In genomic region chr3:154663976-154664581, GRCm38 (mm10) we compare ENCODE assay signal across 8 mouse cellular contexts. TPM values are rescaled to one million over a fixed set of nuclear protein-coding genes. Genes with fewer than 3 reads are reported as not detected.
DNase-seq lines count a peak whose midpoint lies in the region; ATAC-seq and TF ChIP-seq lines count a peak whose summit lies in the region.

No protein-coding gene starts in this region.

- H3K9me3 ChIP-seq in E14TG2a.4 (ENCODE audit: low read length), result no peaks in the 10 kb centered on the region
- no peaks in the 10 kb centered on the region for H3K9me3 ChIP-seq in forebrain, embryonic 10.5 days
- no peaks in the 10 kb centered on the region for H3K9me3 ChIP-seq in hindbrain, embryonic 14.5 days (ENCODE audit: control insufficient read depth, low read length)
- H3K9me3 ChIP-seq in midbrain, postnatal 0 days (ENCODE audit: low read length), result no peaks in the 10 kb centered on the region

- peak overlapping the region; percentile 66 for H3K4me2 ChIP-seq in hindbrain, embryonic 14.5 days (replicated peaks)
- H3K4me2 ChIP-seq in midbrain, postnatal 0 days (ENCODE audit: low read depth, low read length, poor library complexity, severe bottlenecking), result peak overlapping the region; percentile 61

- 4% methylated on average over 24 of the region's 27 CpGs for WGBS in forebrain, embryonic 10.5 days
- WGBS in hindbrain, embryonic 14.5 days, result under 1% methylated on average over 23 of the region's 27 CpGs
- 3% methylated on average over 25 of the region's 27 CpGs for WGBS in midbrain, postnatal 0 days

- H3K36me3 ChIP-seq in E14TG2a.4 (ENCODE audit: insufficient read depth, low read length), result no peaks in the 10 kb centered on the region
- H3K36me3 ChIP-seq in forebrain, embryonic 10.5 days (replicated peaks), result no peaks in the 10 kb centered on the region
- no peaks in the 10 kb centered on the region for H3K36me3 ChIP-seq in hindbrain, embryonic 14.5 days (replicated peaks; ENCODE audit: control insufficient read depth, insufficient read depth)
- no peaks in the 10 kb centered on the region for H3K36me3 ChIP-seq in midbrain, postnatal 0 days (ENCODE audit: insufficient read depth, low read length)

- H3K27me3 ChIP-seq in E14TG2a.4 (ENCODE audit: insufficient read depth, low read length), result peaks cover 32% of the 10 kb centered on the region
- H3K27me3 ChIP-seq in forebrain, embryonic 10.5 days (ENCODE audit: poor library complexity, severe bottlenecking), result peaks cover 37% of the 10 kb centered on the region
- peaks cover 8% of the 10 kb centered on the region; the same call in 1 of the 2 replicates for H3K27me3 ChIP-seq in hindbrain, embryonic 14.5 days (ENCODE audit: control insufficient read depth, insufficient read depth, low read length)
- H3K27me3 ChIP-seq in midbrain, postnatal 0 days (ENCODE audit: insufficient read depth, low read length), result no peaks in the 10 kb centered on the region

- TF ChIP-seq CTCF in E14TG2a.4 (conservative IDR thresholded peaks at IDR 0.05; ENCODE audit: low read length), result no peak
- TF ChIP-seq CTCF in midbrain, postnatal 0 days (IDR thresholded peaks at IDR 0.05), result no peak

- peak overlapping the region; percentile 64 for H3K9ac ChIP-seq in hindbrain, embryonic 14.5 days
- H3K9ac ChIP-seq in midbrain, postnatal 0 days (replicated peaks; ENCODE audit: low read length, poor library complexity, severe bottlenecking), result peak overlapping the region; percentile 36

- H3K4me1 ChIP-seq in E14TG2a.4 (replicated peaks; ENCODE audit: low read depth, low read length), result peaks cover 17% of the 10 kb centered on the region
- H3K4me1 ChIP-seq in forebrain, embryonic 10.5 days, result peaks cover 14% of the 10 kb centered on the region
- peaks cover 19% of the 10 kb centered on the region for H3K4me1 ChIP-seq in hindbrain, embryonic 14.5 days (replicated peaks; ENCODE audit: control insufficient read depth, insufficient read depth, low read length)
- H3K4me1 ChIP-seq in midbrain, postnatal 0 days (ENCODE audit: insufficient read depth, low read length), result no peaks in the 10 kb centered on the region

- peak; percentile 8 for DNase-seq in adrenal gland, postnatal 25 days
- DNase-seq in forebrain, embryonic 10.5 days (ENCODE audit: extremely low spot score, low spot score), result no peak
- DNase-seq in hindbrain, embryonic 14.5 days (ENCODE audit: low spot score), result peak; percentile 62
- peak; percentile 72 to 81 for DNase-seq in left cerebral cortex, adult 18-20 months (ENCODE audit: low spot score in 2 of 2)
- DNase-seq in midbrain, postnatal 0 days (ENCODE audit: low spot score), result peak; percentile 63
- peak; percentile 66 to 78 for DNase-seq in thymus, postnatal 10 days (ENCODE audit: low spot score in 2 of 2)
- DNase-seq in urinary bladder, adult 2 months (ENCODE audit: low spot score), result no peak

- peak; percentile 91 for ATAC-seq in hindbrain, embryonic 14.5 days (ENCODE audit: low FRiP score)
- ATAC-seq in midbrain, postnatal 0 days (ENCODE audit: low FRiP score), result peak; percentile 84

- H3K4me3 ChIP-seq in E14TG2a.4 (replicated peaks; ENCODE audit: low read length), result peak overlapping the region; percentile 69
- peak overlapping the region; percentile 56 for H3K4me3 ChIP-seq in forebrain, embryonic 10.5 days
- peak overlapping the region; percentile 37 for H3K4me3 ChIP-seq in hindbrain, embryonic 14.5 days (replicated peaks; ENCODE audit: low read length)
- peak overlapping the region; percentile 28 for H3K4me3 ChIP-seq in midbrain, postnatal 0 days (ENCODE audit: low read depth, low read length)

- peak overlapping the region; percentile 67 for H3K27ac ChIP-seq in forebrain, embryonic 10.5 days
- H3K27ac ChIP-seq in hindbrain, embryonic 14.5 days, result peak overlapping the region; percentile 90
- H3K27ac ChIP-seq in midbrain, postnatal 0 days (ENCODE audit: low read depth, low read length), result peak overlapping the region; percentile 92

RNA-seq across cellular contexts. Expression of gene Erich3, which starts 0.4 kb away (rescaled TPM):
- total RNA-seq in adrenal gland, postnatal 25 days (2021), result 0.48 and 0.67 TPM in 2 replicates
- polyA plus RNA-seq in forebrain, embryonic 10.5 days (2016; fragmentation: Nextera tagmentation; extraction: Ambion mirVana), result 0.14 and 0.15 TPM in 2 replicates
- 2.0 and 2.1 TPM in 2 replicates for polyA plus RNA-seq in hindbrain, embryonic 14.5 days (2014; fragmentation: Nextera tagmentation; extraction: Ambion mirVana)
- total RNA-seq in left cerebral cortex, adult 18-20 months (2021), result 10 to 100 TPM; 11.0 to 12.2 TPM
- 2.5 and 4.7 TPM in 2 replicates for total RNA-seq in midbrain, postnatal 0 days (2014; rRNA removed)
- polyA plus RNA-seq in midbrain, postnatal 0 days (2015; fragmentation: Nextera tagmentation; extraction: Ambion mirVana), result 3.3 and 3.8 TPM in 2 replicates
- 0.03 and 0.04 TPM in 2 replicates for polyA plus RNA-seq in urinary bladder, adult 2 months (2012; rRNA removed)

Comparison
In these comparisons a context has a peak if more than half of its experiments do, and no peak if none do; other contexts are left out.
1. DNase-seq: peak in adrenal gland, postnatal 25 days (single experiment), hindbrain, embryonic 14.5 days (single experiment), left cerebral cortex, adult 18-20 months (2 of 2), midbrain, postnatal 0 days (single experiment) and thymus, postnatal 10 days (2 of 2); none in forebrain, embryonic 10.5 days (single experiment) and urinary bladder, adult 2 months (single experiment).
2. Peak in every context shown above with its lines, with median percentiles within 50 percentile points of each other: H3K4me3 ChIP-seq and H3K27ac ChIP-seq.